Mouse (Mus musculus) midbrain, embryonic 16.5 days (tissue): ENCODE data around the gene Slc12a8. TPM values are rescaled to one million over a fixed set of nuclear protein-coding genes. Genes with fewer than 3 reads are reported as not detected.

Source experiments
- ATAC-seq: fragments of 200-750 bp; cut with Nextera tagmentation; 2 replicates; pipeline ENCODE4 v1.8.0; 2017; ENCODE audit warnings: moderate TSS enrichment
- H3K27ac ChIP-seq: fragments of 300-500 bp; sonication (generic); 2 replicates; pipeline ENCODE4 v1.5.1; 2014; ENCODE audit warnings: mild to moderate bottlenecking, low read length, mixed read lengths
- H3K27me3 ChIP-seq: fragments of 300-500 bp; sonication (generic); 2 replicates; pipeline ENCODE4 v1.6.1; 2014; ENCODE audit warnings: low read depth, low read length, mixed read lengths; ENCODE audit not compliant: control insufficient read depth, insufficient read depth
- H3K36me3 ChIP-seq: fragments of 300-500 bp; sonication (generic); 2 replicates; pipeline ENCODE4 v1.6.1; 2014; ENCODE audit warnings: mild to moderate bottlenecking, low read length, moderate library complexity, mixed read lengths; ENCODE audit not compliant: control insufficient read depth, insufficient read depth
- H3K4me1 ChIP-seq: fragments of 300-500 bp; sonication (generic); 2 replicates; pipeline ENCODE4 v1.6.1; 2014; ENCODE audit warnings: mild to moderate bottlenecking, low read length, mixed read lengths; ENCODE audit not compliant: control insufficient read depth, insufficient read depth
- H3K4me2 ChIP-seq: fragments of 300-500 bp; sonication (generic); 2 replicates; pipeline ENCODE4 v1.6.1; 2014; ENCODE audit warnings: mild to moderate bottlenecking, low read length, mixed read lengths
- H3K4me3 ChIP-seq: fragments of 300-500 bp; sonication (generic); 2 replicates; pipeline ENCODE4 v1.5.1; 2014; ENCODE audit warnings: low read depth, mild to moderate bottlenecking, low read length, moderate library complexity, mixed read lengths
- H3K9ac ChIP-seq: fragments of 300-500 bp; sonication (generic); 2 replicates; pipeline ENCODE4 v1.6.1; 2014; ENCODE audit warnings: low read depth, low read length, mixed read lengths
- H3K9me3 ChIP-seq: fragments of 300-500 bp; sonication (generic); replicated peaks from 2 replicates; pipeline ENCODE4 v1.6.1; 2014; ENCODE audit warnings: mild to moderate bottlenecking, low read length, mixed read lengths; ENCODE audit not compliant: control insufficient read depth, poor library complexity, severe bottlenecking
- WGBS: fragments of 180-500 bp; shearing (Covaris S2); extraction: QIAGEN DNeasy Blood & Tissue Kit; methylation state at CpG from one replicate; pipeline ENCODE4 v1.1.7; 2014; 5-methylcytosine and 5-hydroxymethylcytosine counted together
- polyA plus RNA-seq: library from polyadenylated mRNA; unstranded; fragments of >200 nt; fragmentation: Nextera tagmentation; extraction: Ambion mirVana; gene quantifications from 2 replicates; pipeline ENCODE4 v1.2.1, GENCODE M21; 2015

The Slc12a8 gene
- polyA plus RNA-seq, 1 experiment from 2014 or later = 1.1 TPM

- no peaks in the 10 kb centered on the region for H3K9me3 ChIP-seq
- WGBS = 15% methylated on average over 13 of the region's 13 CpGs
- H3K4me3 ChIP-seq = peak overlapping the region; percentile 4; the same call in 1 of the 2 replicates
- H3K27ac ChIP-seq = peak overlapping the region; percentile 0
- peak overlapping the region; percentile 54 for H3K4me2 ChIP-seq
- 0 out of 2 replicates have a peak, but pooled peaks have one; percentile 39 for ATAC-seq
- H3K27me3 ChIP-seq = no peaks in the 10 kb centered on the region
- H3K9ac ChIP-seq = no peak overlapping the region
- H3K4me1 ChIP-seq = peaks cover 13% of the 10 kb centered on the region
- no peaks in the 10 kb centered on the region for H3K36me3 ChIP-seq
Observed at GRCm38 (mm10) chr16:33584455-33585082, 67.4 kb downstream of the Slc12a8 start.

DNA sequence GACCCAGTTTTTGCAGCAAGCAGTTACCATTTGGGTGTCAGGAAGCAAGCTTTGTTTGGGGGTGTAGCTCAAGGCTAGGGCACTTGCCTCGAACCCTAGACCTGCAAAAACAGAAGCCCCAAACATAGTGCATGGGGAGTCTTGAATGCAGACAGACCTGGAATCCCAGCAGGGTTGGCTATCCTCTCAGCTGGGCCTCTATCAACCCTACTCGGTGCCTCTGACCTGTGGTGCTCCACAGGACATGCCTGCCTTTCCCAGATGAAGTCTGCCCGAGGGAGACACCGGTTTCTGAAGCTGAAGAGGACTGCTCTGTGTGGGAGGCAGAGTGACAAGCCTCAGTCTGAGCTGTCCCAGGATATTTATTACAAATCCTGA lies 67.9 kb downstream of the Slc12a8 start:
- 12% methylated on average over 4 of the region's 4 CpGs for WGBS
- peak overlapping the region; percentile 57; the same call in 1 of the 2 replicates for H3K27ac ChIP-seq
- H3K4me1 ChIP-seq = peaks cover 13% of the 10 kb centered on the region
- no peaks in the 10 kb centered on the region for H3K27me3 ChIP-seq
- no peak overlapping the region for H3K4me2 ChIP-seq
- no peak overlapping the region for H3K9ac ChIP-seq
- ATAC-seq = no peak
- H3K36me3 ChIP-seq = no peaks in the 10 kb centered on the region
- no peaks in the 10 kb centered on the region for H3K9me3 ChIP-seq
- H3K4me3 ChIP-seq = no peak overlapping the region

DNA sequence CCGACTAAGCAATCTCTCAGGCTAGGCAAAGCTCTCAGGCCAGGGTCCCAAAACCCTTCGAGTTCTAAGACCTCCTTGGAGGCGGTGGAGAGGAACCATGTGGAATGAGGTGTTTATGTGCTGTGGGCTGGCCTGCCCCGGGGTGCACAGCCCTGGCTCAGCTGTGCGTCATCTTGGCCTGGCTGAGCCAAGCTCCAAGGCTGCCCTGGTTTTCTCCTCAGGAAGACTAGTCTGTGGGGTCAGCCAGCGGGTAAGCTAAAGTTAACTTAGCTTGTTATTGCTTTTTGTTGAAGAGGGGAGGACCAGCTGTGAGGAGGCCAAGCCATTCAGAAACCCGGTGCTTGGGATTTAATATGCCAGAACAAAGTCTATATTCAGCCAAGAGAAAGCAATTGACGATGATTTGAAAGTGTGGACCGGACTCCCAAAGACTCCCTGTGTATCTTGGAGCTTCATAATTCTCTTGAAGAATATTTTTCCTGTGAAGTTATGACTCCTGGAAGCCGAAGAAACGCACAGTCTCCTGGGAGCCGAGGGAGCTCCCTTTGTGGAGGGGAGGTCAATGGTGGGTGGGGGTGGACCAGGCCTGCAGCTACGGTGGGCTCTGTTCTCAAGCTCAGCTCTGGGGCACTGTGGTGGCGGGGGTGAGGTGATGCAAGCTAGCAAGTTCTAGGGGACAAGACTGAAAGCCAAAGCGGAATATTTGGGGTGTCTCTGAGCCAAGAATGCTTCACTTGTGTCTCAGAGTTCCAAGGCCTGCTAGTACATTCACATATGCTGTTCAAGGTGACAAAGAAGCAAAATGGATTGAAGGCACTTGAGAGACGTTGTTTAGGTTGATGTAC lies 70.4 kb downstream of the Slc12a8 start:
- no peak overlapping the region for H3K4me2 ChIP-seq
- no peaks in the 10 kb centered on the region for H3K36me3 ChIP-seq
- H3K9ac ChIP-seq = no peak overlapping the region
- 76% methylated on average over 16 of the region's 16 CpGs for WGBS
- ATAC-seq = no peak
- H3K4me3 ChIP-seq = no peak overlapping the region
- H3K27ac ChIP-seq = no peak overlapping the region
- no peaks in the 10 kb centered on the region for H3K9me3 ChIP-seq
- peaks cover 13% of the 10 kb centered on the region for H3K4me1 ChIP-seq
- H3K27me3 ChIP-seq = no peaks in the 10 kb centered on the region

- no peaks in the 10 kb centered on the region for H3K9me3 ChIP-seq
- H3K27ac ChIP-seq = no peak overlapping the region
- H3K36me3 ChIP-seq = no peaks in the 10 kb centered on the region
- no peak overlapping the region for H3K4me3 ChIP-seq
- H3K27me3 ChIP-seq = no peaks in the 10 kb centered on the region
- no peak overlapping the region for H3K9ac ChIP-seq
- peaks cover 12% of the 10 kb centered on the region for H3K4me1 ChIP-seq
- no peak overlapping the region for H3K4me2 ChIP-seq
- no peak for ATAC-seq
- WGBS = 79% methylated on average over 2 of the region's 2 CpGs
Observed at GRCm38 (mm10) chr16:33588845-33589244, 71.7 kb downstream of the Slc12a8 start.

GRCm38 (mm10) chr16:33590438-33590837 lies 73.3 kb downstream of the Slc12a8 start:
- Histone ChIP-seq H3K9me3 (no peaks in the 10 kb centered on the region), H3K4me3 (no peak overlapping the region), H3K9ac (no peak overlapping the region), H3K27me3 (no peaks in the 10 kb centered on the region), H3K36me3 (no peaks in the 10 kb centered on the region), H3K4me2 (no peak overlapping the region), H3K4me1 (peaks cover 9% of the 10 kb centered on the region), H3K27ac (no peak overlapping the region)
- ATAC-seq = no peak
- whole genome bisulfite sequencing = 92% methylated on average over 3 of the region's 3 CpGs

DNA sequence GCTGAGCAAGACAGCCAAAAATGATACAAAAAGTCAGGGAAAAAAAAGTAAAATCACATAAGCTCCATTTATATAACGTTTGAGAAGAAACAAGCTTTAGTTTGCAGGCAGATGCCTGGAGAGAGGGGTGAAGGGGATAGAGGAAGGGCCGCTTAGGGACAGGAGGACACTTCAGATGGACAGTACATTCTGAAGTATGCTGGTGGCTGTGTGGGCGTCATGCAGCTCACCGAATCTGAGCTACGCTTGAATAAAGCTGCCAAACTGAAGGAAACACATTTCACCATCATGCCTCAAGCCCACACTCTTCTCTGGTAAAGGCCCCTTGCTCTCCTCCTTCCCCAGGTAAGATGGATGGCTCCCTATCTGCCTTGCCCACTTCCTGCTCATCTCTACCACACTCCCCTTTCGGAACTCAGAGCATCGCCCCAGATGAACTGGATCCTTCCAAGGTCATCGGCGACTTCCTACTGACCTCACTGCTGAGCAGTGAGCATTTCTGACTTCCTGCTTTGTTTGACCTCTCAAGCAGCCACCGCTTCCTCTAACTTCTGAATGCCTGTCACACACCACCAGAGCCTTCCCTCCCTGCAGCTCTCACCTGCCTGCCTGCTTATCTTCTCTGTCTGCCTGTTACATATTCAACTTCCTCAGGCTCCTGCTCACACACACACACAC lies 74.4 kb downstream of the Slc12a8 start:
- H3K27me3 ChIP-seq = no peaks in the 10 kb centered on the region
- WGBS = 82% methylated on average over 10 of the region's 10 CpGs
- ATAC-seq = no peak
- H3K27ac ChIP-seq = no peak overlapping the region
- no peak overlapping the region for H3K4me2 ChIP-seq
- H3K4me1 ChIP-seq = peaks cover 9% of the 10 kb centered on the region
- no peak overlapping the region for H3K4me3 ChIP-seq
- no peaks in the 10 kb centered on the region for H3K9me3 ChIP-seq
- H3K36me3 ChIP-seq = no peaks in the 10 kb centered on the region
- no peak overlapping the region for H3K9ac ChIP-seq

DNA sequence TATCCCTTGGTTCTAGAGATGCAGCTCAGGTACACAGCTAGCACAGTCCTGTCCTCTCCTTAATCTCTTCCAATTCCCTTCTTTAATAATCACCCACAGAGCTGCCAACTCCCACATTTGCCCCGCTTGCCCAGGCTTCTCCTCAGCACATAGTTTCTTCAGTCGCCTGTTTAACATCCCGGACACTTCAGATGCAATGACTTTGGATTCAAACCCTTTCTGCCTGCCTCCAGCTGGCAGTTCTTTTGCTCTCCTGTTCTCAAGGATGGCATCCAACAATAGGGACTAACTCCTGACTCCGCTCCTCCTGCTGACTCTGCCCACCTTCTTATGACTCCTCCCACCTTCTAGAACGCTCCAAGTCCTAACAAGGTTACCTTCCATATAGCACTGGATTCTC lies 75.2 kb downstream of the Slc12a8 start:
- peaks cover 9% of the 10 kb centered on the region for H3K4me1 ChIP-seq
- WGBS = 94% methylated on average over 5 of the region's 5 CpGs
- H3K4me2 ChIP-seq = no peak overlapping the region

GRCm38 (mm10) chr16:33593467-33593866 lies 76.3 kb downstream of the Slc12a8 start:
- H3K9ac ChIP-seq = no peak overlapping the region
- H3K4me3 ChIP-seq = no peak overlapping the region
- H3K4me1 ChIP-seq = peaks cover 9% of the 10 kb centered on the region
- no peaks in the 10 kb centered on the region for H3K36me3 ChIP-seq
- no peak overlapping the region for H3K27ac ChIP-seq
- no peak overlapping the region for H3K4me2 ChIP-seq
- H3K9me3 ChIP-seq = no peaks in the 10 kb centered on the region
- H3K27me3 ChIP-seq = no peaks in the 10 kb centered on the region
- WGBS = 66% methylated on average over 7 of the region's 7 CpGs
- no peak for ATAC-seq

More for the DNA sequence above, 75.2 kb downstream of the Slc12a8 start:
- ATAC-seq = no peak
- Histone ChIP-seq H3K36me3 (no peaks in the 10 kb centered on the region), H3K27ac (no peak overlapping the region), H3K9me3 (no peaks in the 10 kb centered on the region), H3K4me3 (no peak overlapping the region), H3K9ac (no peak overlapping the region), H3K27me3 (no peaks in the 10 kb centered on the region)
